Mouse (Mus musculus): ENCODE data around the gene Hmcn2. TPM values are rescaled to one million over a fixed set of nuclear protein-coding genes. Genes with fewer than 3 reads are reported as not detected.

Hmcn2 gene
- total RNA-seq, 2 experiments from 2014 or later: 0.21 to 0.32 TPM

DNA sequence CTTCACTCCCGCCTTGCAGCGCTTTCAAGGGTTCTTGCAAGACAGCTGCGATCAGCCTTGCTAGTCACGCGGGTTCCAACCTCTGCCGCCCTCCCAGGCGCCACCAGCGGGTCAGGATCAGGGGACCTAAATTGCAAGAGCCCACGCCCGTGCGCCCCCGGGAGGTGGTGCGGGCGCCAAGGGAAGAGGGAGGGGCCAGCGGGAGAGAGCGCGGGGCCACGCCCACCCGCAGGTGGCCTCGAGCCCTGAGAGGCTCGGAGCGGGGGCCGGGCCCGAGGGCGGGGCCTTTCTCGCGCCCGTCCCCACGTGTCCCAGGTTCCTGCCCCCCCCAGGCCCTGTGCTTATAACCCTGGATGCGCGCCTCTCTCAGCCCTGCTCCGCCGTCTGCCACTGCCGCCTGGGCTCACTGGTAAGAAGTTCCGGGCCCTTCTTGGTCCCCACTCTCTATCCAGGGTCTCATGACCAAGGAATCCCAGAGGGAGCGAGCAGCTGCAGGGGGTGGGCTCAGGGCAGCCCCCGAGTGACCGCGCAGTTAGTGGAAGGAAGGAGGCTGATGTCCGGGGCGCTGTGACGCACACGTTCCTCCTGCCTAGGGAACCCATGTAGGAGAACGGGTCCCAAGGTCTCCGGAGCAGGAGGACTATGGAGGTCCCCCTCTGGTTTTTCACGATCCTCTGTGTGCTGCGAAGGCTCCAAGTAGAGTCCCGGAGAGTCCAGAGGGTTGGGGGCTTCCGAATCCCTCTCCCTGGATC lies 155.9 kb downstream of the Hmcn2 start, which contains the start of gene Ass1:
Gene Ass1 (plus strand): TSS at position 277 of the 752 bp plus-strand sequence.
- DNase-seq (ENCODE audit: low spot score in 2 of 2): peak; percentile 39 to 50

DNA sequence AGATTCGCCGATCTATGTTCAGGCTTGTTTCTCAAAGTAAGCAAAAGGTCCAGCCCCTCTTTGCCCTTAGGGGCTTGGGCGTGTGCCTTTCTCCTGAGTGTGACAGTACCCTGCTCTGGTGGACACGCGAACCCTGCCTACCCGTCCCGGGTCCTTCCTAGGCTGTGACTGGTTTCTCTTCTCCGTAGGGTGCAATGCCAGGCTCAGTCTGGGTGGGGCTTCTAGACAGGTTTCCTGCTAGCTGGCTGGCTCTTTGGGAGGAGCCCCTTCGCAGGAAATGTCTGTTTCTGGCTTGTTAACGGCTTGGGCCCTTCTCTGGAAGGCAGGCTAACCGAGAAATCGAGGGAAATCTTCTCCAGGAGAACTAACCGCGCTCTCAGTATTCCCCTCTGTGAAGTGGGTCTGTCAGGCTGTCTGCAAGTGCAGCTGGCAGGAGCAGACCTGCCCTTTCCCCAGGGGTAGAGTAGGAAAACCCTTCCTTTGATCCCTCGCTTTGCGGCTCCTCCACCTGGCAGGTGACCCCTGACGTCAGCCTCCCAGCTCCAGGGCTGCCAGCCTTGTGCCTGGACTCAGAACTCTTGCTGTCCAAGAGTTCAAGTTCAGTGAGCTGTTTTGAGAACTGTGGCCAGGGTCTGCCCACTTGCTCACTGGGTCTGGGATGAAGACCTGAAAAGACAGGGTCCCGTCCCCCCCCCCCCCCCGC lies 156.6 kb downstream of the Hmcn2 start:
- intact Hi-C loops (cut with DNase I): no loop called here
- no peak for DNase-seq (ENCODE audit: low spot score in 2 of 2)

More for the DNA sequence above, 155.9 kb downstream of the Hmcn2 start, which contains the start of gene Ass1:
- intact Hi-C loops (cut with DNase I): no loop called here

DNA sequence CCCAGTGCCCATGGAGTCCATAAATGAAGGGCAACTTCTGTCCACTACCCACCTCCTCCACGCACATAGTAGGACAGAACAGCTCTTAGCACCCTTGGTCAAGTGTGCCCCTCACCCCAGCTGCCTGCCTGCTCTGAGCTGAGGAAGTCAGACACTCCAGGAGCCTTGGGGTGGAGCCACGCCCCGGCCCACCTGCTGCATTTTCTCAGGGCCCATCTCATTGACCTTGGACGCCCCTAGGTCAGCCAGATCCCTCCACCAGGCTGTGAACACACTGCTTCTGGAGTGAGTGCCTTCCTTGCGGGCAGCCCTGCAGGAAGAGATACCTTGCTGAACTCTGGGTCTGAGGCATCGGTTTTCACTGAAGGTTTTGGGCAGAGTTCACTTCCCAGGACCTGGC lies 157.4 kb downstream of the Hmcn2 start:
- no peak for DNase-seq (ENCODE audit: low spot score in 2 of 2)

DNA sequence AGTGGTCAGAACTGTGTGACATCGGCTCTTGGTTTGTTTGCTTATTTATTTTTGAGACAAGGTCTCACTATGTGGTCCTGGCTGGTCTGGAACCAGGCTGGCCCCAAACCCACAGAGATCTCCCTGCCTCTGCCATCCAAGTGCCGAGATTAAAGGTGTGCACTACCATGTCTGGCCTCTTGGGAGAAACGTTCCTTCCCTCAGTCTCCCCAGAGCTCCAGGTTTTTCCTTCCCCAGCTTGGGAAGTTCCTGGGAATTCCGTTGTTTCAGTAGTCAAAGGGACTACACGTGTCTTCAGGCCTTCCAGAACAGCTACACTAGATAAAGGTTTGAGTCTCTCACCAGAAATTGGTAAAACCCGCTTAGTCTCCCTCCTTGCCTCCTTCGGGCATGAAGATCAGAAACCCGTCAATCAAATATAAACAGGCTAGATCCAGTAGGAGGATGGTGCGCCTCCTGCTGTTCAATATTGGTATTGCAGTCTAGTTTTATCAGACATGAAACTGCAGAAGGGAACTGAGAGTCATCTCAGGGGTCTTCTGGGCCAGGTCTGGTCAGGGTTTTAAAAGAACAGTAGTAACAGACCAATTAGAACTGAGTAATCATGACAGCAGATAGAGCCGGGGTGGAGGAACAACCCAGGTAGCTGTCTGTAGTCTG lies 158.3 kb downstream of the Hmcn2 start:
- no peak for DNase-seq (ENCODE audit: low spot score in 2 of 2)
- intact Hi-C loops (cut with DNase I): loop anchor here (1.0 kb wide), 1 partner anchor 37 kb away; no protein-coding TSS in a partner anchor

More for the DNA sequence above, 157.4 kb downstream of the Hmcn2 start:
- intact Hi-C loops (cut with DNase I): loop anchor here (1.0 kb wide), 1 partner anchor 36 kb away; no protein-coding TSS in a partner anchor

DNA sequence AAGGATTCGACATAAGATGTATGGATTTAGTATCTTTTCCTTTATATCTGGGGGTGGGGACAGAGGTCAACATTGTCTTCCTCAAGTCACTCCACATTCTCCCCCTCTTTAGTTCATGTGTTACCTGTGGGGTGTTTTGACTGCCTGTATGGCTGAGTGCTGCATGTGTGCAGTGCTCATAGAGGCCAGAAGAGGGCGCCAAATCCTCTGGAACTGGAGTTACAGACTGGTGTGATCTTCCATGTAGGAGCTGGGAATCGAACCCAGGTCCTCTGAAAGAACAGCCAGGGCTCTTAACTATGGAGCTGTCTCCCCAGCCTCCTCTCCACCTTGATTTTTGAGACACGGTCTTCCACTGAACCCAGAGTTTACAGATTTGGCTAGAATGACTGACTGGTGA lies 159.7 kb downstream of the Hmcn2 start:
- no peak for DNase-seq (ENCODE audit: low spot score in 2 of 2)
- intact Hi-C loops (cut with DNase I): no loop called here

DNA sequence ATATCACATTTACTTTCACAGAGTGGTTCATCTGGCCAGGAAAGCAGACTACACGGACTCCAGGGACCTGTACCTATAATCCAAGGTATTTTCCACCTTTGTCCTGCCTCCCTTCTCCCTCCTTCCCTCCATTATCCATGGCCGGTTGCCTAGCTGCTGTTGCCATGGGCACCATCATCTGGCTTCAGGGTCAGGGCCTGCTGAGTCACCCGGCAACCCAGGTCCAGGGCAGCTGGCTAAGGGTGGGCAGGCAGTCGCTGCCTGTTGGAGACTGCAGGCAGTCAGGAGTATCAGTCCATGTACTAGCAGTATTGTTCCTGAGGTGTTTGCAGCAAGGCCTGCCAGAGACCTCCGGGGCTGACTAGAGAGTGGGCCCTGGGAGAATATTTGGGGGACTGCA lies 160.5 kb downstream of the Hmcn2 start:
- DNase-seq (ENCODE audit: low spot score in 2 of 2): no peak
- intact Hi-C loops (cut with DNase I): no loop called here

DNA sequence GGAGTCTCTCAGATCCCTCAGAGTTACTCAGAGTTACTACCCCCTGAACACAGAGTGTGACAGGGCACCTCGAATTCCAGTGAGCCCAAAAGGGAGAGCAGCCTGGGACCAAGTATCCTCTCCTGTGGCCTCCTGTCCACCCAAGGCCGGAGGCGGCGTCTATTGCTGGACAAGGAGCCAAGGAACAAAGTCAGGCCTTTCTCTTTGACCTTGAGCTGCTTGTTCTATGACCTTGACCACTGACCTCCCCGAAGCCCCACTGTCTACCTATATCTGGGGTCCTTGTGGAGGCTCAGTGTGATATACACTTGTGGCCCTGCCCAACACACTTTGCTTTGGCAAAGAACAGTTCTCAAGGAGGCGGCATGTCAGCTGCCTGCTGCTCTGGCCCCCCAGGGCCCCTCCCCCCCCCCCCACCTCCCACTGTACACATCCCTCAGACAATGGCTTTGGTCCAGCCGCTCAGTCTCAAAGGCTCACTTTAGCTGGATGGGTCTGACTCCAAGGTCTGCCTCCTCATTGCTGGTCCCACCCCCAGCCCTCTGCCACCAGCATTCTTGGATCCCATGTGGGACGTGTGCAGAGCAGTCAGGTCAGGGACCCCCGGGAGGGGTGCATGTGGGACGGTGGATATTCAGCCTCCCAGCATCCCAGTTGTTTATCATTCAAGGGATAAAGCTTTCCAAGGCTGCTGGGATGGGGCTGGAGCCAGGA lies 162.0 kb downstream of the Hmcn2 start:
- DNase-seq (ENCODE audit: low spot score in 2 of 2): no peak
- intact Hi-C loops (cut with DNase I): no loop called here

DNA sequence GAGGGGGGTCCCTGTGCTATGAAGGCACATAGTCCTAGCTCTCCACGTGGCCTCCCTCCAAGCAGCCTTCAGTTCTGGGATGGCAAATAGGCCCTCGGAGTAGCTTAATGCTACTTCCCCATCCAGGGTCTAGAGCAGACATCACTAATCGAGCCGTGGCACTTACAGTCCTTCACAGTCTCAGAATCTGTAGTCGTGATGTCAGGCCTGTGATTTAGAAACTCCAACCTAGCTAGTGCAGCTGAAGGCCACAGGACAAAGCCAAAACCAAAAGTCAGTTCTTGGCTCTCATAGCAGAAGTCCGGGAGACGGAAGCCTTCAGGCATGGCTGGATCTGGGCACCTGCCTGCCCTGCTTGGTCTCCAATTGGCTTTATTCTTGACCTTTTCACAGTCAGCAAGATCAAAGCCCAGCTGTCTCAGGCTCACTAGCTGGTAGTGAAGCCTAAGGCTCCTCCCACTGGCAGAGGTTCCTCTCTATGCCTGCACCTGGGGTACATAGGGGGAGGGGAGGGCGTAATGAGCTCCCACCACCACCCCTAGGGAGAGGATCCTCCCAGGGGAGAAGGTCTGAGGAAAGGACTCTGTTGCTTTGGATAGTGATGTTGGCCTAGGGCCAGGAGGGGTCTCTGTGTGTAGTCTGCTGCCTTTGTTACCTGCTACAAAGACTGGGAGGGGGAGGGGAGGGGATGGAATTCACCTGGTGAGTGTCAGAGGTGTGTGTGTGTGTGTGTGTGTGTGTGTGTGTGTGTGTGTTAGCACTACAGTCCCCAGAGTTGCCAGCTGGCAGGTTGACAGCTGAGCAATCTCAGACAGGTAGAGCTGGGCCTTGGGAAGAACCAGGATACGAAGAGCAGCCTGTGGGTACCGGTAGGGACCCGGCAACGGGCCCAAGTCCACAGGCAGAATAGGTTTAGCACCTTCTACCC lies 163.3 kb downstream of the Hmcn2 start:
- intact Hi-C loops (cut with DNase I): no loop called here
- no peak for DNase-seq (ENCODE audit: low spot score in 2 of 2)

DNA sequence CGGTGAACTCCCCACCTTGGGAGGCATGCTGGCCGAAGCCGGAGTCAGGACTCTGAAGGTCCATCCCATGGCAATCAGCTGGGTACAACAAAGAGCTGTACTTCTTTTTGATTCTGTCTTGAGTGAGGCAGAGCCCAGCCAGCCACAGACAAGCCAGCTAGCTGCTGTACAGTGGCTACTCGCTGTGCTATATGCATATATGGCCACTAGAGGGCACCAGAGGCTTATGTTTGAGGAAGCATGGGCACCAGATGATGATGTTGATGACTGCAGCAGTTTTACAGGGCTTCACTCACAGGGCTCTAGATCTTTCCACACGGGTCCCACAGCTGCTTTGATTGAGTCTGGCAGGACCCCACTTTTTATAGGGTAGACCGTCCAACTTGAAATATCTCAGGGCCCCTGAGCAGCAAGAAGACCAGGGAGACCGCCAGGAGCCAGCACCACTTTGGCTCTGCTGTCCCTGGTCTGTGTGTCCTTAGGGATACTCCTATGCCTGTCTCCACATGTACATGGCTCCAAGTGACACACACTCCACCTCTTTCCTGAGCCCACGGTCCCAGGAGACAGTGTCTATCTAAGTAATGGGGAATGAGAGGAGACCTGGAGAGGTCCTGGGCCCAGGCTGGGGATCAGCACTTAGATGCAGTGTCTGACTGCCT lies 168.8 kb downstream of the Hmcn2 start:
- intact Hi-C loops (cut with DNase I): loop anchor here (1.0 to 5.0 kb wide), 4 partner anchors 172 to 474 kb away; no protein-coding TSS in a partner anchor
- DNase-seq (ENCODE audit: low spot score in 2 of 2): peak; percentile 86 to 93

DNA sequence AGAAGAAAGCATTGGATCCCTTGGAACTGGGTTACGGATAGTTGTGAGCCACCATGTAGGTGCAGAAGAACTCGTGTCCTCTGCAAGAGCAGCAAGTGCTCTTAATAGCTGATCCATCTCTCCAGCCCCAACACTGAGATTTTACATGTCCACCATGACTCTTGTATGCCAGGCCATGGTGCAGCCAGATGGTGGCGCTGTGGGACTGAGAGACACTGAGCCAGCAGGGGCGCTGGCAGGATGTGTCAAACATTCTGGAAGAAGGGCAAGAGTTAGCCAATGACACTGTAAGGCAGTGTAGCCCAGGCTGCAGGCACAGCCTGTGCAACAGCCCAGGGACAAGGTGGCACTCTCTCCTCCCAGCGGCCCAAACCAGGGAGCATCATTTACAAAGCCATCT lies 170.0 kb downstream of the Hmcn2 start:
- DNase-seq (ENCODE audit: low spot score in 2 of 2): peak; percentile 73 to 80
- intact Hi-C loops (cut with DNase I): loop anchor here (5.0 kb wide), 3 partner anchors 303 to 473 kb away; no protein-coding TSS in a partner anchor

DNA sequence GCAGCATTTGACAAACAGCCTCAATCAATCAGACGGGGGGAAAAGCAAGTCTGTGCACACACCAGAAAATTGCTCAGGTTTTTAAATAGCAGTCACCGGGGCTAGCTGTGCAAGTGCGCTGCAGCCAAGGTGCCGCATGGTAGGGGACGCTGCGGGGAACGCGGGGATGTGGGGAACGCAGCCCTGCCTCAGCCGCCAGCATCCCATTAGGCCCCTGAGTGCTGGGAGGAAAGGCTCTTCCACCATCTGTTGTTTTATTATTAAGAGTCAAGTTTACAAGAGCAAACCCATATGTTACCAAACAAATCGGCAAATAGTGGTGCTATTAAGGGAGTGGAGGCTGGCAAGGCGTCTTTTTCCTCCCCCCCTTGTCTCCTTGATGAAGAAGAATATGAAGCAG lies 175.0 kb downstream of the Hmcn2 start:
- no peak for DNase-seq (ENCODE audit: low spot score in 2 of 2)
- intact Hi-C loops (cut with DNase I): no loop called here

DNA sequence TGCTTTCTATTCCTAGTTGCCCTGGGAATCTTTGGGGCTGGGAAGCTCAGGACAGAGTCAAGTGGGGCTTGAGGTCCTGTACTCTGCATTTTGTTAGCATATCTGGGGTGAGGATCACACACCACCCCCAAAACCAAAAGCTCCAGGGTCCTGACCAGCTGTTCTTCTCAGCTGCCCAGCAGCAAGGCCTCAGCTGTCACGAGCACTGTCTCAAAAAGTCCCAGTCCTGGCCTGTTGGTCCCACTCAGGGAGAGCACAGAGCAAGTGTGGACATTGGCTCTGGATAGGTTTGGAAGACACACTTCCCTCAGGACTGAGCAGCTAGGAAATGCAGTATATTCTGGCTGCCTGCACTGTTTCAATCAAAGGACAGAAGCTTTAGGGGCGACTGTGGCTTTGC lies 176.3 kb downstream of the Hmcn2 start:
- no peak for DNase-seq (ENCODE audit: low spot score in 2 of 2)
- intact Hi-C loops (cut with DNase I): no loop called here

DNA sequence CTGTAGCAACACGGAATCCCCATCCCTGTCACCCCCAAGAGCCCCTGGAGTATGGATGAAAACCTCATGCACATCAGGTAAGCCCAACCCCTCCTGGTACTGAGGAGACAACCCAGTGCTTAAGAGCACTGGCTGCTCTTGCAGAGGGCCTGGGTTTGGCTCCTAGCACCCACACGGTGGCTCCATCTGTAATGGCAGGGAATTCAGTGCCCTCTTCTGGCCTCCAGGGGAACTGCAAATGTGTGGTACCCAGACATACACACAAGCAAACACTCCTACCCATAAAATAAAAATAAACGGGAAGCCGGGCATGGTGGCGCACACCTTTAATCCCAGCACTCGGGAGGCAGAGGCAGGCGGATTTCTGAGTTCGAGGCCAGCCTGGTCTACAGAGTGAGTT lies 178.1 kb downstream of the Hmcn2 start:
- no peak for DNase-seq (ENCODE audit: low spot score in 2 of 2)
- intact Hi-C loops (cut with DNase I): no loop called here

DNA sequence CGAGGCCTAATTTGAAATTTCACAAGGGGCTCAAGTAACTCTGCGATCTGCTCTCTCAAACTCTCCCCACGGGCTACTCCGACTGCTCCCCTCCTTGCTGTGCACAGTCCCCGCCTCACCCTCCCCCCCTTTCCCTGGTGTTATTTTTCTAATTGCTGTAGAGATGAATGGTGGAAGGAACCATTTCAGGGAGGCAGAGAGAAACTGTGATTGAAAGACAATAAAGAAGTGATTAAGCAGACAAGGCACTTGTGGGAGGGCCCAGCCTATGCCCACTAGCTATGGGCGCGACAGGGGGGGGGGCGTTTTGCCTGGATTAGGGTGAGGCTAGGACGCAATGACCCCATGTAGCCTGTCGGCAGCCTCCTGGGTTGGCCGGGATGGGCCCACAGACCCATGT lies 179.0 kb downstream of the Hmcn2 start:
- DNase-seq (ENCODE audit: low spot score in 2 of 2): no peak
- intact Hi-C loops (cut with DNase I): no loop called here

DNA sequence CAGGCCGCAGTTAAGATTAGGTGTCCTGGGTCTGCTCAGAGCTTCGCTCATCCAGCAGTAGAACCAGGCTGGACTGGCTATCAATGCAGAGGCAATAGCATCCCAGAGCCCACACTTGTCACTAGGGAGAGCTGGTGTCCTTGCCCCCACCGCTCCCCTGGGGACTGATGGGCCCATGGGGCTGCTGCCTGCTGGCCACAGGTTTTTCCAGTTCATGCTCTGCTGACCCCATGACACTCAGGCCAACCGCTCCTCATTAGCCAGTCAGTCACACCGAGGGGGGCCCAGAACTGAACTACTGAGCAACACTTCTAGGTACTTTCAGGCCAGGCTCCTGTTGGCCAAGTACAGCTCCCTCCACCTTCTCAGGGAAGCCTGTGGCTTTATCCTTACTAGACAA lies 180.1 kb downstream of the Hmcn2 start:
- intact Hi-C loops (cut with DNase I): no loop called here
- no peak for DNase-seq (ENCODE audit: low spot score in 2 of 2)

DNA sequence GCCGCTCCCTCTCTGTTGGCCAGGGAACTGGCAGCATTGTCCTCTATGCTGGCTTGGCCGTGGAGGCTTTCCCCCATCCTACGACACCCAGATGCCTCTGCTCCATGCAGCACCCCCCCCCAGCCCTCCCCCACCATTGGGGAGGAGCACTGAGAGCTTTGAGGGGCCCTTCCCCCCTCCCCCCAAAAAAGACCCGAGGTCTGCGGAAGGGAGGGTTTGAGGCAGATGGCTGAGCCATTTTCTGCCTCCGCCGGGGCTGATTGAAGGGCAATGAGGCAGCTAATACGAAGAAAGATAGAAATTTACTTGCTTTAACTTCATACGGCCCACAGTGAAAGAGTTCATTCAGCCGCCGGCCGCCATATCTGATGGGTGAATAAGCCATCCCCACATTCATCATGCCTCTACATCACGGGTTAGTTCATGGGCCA lies 180.8 kb downstream of the Hmcn2 start:
- DNase-seq (ENCODE audit: low spot score in 2 of 2): no peak
- intact Hi-C loops (cut with DNase I): no loop called here

DNA sequence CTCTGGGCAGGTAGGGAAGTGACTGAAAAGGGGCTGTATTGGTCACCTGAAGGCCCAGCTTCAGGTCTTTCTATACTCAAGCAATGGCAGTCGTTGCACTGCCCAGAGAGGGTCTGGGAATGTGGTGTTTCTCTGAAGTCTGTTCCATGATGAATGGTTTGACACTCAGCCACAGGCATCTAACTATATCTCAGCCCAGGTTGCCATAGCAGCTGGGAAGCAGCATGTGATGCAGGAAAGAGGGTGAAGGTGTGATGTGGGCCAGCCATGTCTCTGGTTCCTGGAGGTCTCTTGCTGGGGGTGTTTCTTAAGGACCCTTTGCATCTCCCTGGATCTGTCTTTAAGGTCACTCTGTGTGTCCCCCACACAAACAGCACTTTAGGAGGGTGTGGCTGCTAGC lies 181.9 kb downstream of the Hmcn2 start:
- intact Hi-C loops (cut with DNase I): loop anchor here (2.0 kb wide), 1 partner anchor 77 kb away; the partner anchor contains the start of gene Fubp3
- DNase-seq (ENCODE audit: low spot score in 2 of 2): peak in 1 of 2 experiments; percentile 53

DNA sequence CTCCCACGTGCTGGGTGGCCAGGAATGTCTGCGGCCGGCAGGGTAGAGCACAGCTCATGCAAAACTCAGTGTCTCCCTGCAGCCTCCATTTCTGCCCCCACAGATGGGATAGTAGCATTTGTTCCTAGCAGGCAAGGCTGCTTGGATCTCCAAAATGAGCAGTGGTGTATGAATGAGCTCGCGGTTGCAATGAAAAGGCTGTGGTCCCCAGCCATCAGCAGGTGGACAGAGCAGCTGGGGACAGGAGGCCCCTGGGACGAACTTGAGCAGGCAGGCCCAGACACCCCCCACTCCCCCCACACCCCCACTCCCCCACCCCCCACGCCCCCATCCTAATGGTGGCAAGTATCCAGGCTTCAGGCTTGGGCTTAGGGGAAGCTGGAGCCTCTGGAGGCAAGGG lies 182.9 kb downstream of the Hmcn2 start:
- intact Hi-C loops (cut with DNase I): loop anchor here (2.0 kb wide), 1 partner anchor 76 kb away; the partner anchor contains the start of gene Fubp3
- peak in 1 of 2 experiments; percentile 19 for DNase-seq (ENCODE audit: low spot score in 2 of 2)

All from left cerebral cortex, postnatal 25 days (tissue).